Mouse (Mus musculus) frontal cortex, adult (tissue): ENCODE results near the gene Gm12830.

Experiments
- ATAC-seq: cut with Nextera tagmentation; 2 replicates; pipeline ENCODE4 v1.9.2; 2017; ENCODE audit warnings: mild to moderate bottlenecking, moderate library complexity, mixed read lengths; ENCODE audit not compliant: low TSS enrichment

The Gm12830 gene

GRCm38 (mm10) chr4:114844600-114844999 is 23.1 kb downstream of the Gm12830 start:
- no peak for ATAC-seq

GRCm38 (mm10) chr4:114845622-114846021 is 24.1 kb downstream of the Gm12830 start:
- ATAC-seq, result no peak

GRCm38 (mm10) chr4:114846723-114847122 is 25.2 kb downstream of the Gm12830 start:
- ATAC-seq, result no peak

GRCm38 (mm10) chr4:114853968-114854367 is 32.4 kb downstream of the Gm12830 start:
- no peak for ATAC-seq

GRCm38 (mm10) chr4:114858426-114858825 is 36.9 kb downstream of the Gm12830 start:
- ATAC-seq, result no peak

GRCm38 (mm10) chr4:114863166-114863565 is 41.6 kb downstream of the Gm12830 start:
- no peak for ATAC-seq

- ATAC-seq, result no peak
Measured at GRCm38 (mm10) chr4:114869765-114870490, 48.4 kb downstream of the Gm12830 start.

- no peak for ATAC-seq
Measured at GRCm38 (mm10) chr4:114876441-114876972, 55.0 kb downstream of the Gm12830 start.

GRCm38 (mm10) chr4:114882232-114882631 is 60.7 kb downstream of the Gm12830 start:
- ATAC-seq, result no peak

GRCm38 (mm10) chr4:114897853-114898252 is 76.3 kb downstream of the Gm12830 start:
- ATAC-seq, result no peak

- ATAC-seq, result no peak
Measured at GRCm38 (mm10) chr4:114899885-114900284, 78.4 kb downstream of the Gm12830 start.

- no peak for ATAC-seq
Measured at GRCm38 (mm10) chr4:114900866-114901642, 79.5 kb downstream of the Gm12830 start.

- ATAC-seq, result no peak
Measured at GRCm38 (mm10) chr4:114901643-114902351, 80.3 kb downstream of the Gm12830 start.

GRCm38 (mm10) chr4:114902641-114903421 is 81.3 kb downstream of the Gm12830 start:
- no peak for ATAC-seq

GRCm38 (mm10) chr4:114903422-114903782 is 81.9 kb downstream of the Gm12830 start:
- no peak for ATAC-seq

GRCm38 (mm10) chr4:114905501-114905900 is 84.0 kb downstream of the Gm12830 start:
- no peak for ATAC-seq
